Mouse (Mus musculus) layer of hippocampus, postnatal 14 days (tissue): Measurements from ENCODE around the gene 2310039H08Rik. TPM values are rescaled to one million over a fixed set of nuclear protein-coding genes. Genes with fewer than 3 reads are reported as not detected.

Experiments
- DNase-seq, 2 experiments: peaks; one replicate each; pipeline ENCODE4 v3.0.0; 2021 to 2022; ENCODE audit warnings: low spot score in 2 of 2, mixed read lengths in 1 of 2
- total RNA-seq, 2 experiments: library from RNA; stranded (reverse); gene quantifications; 2 replicates each; pipeline ENCODE4 v1.2.3; 2021

Gene 2310039H08Rik
- total RNA-seq, 2 experiments from 2014 or later: 12.0 to 12.5 TPM

DNA sequence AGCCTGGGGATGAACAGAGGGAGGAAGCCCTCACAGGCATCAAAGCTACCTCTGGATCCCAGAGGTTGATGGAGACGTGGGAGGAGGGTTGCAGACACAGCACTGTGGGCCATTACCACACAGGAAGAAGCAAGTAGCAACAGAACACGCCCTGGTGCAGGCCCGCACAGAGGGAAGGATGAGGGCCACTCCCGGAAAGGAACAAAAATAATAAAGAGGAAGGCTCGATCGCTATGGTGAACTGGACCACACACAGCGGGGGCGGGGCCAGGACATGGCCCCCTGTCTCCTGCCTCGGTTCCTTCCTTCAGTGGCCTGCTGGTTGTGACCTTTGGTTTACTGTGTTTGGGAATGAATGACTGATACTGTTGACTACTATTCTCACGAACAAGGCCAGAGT, 27.2 kb downstream of the 2310039H08Rik start:
- DNase-seq: no peak

- no peak for DNase-seq
Measured at GRCm38 (mm10) chr17:46801761-46802160, 29.3 kb downstream of the 2310039H08Rik start.

- no peak for DNase-seq
Measured at GRCm38 (mm10) chr17:46808376-46808775, 35.9 kb downstream of the 2310039H08Rik start.

DNA sequence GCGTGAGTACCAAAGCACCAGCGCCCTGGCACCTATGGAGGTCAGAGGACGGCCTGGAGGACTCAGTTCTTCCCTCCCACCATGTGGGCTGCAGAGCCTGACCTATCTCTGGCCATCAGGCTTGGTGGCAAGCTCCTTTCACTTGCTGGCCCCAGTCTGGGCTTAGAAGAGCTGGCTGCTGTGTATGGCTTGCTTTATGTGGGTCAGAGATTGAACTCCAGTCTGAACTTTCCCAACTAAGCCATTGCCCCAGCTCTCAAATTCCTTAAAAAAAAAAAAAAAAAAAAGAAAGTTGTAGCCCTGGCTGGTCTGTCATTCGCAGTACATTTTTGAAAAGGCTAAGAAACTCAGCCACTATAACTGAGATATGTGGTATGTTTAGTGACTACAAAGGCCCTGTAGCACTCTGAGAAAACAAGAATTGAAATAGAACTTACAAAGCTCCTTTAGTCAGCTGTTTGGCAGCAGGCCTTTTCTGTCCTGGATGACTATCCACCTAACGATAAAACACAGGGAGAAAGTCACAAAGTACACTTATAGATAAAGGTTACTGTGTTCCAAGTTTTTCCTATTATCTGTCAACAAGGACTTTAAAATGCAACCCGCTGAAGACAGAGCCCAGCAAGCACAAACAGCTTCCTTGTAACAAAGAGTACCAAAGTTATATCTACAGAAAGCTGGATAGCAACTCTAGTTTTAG, 36.8 kb downstream of the 2310039H08Rik start:
- DNase-seq: no peak

- no peak for DNase-seq
Measured at GRCm38 (mm10) chr17:46810672-46811071, 38.2 kb downstream of the 2310039H08Rik start.

DNA sequence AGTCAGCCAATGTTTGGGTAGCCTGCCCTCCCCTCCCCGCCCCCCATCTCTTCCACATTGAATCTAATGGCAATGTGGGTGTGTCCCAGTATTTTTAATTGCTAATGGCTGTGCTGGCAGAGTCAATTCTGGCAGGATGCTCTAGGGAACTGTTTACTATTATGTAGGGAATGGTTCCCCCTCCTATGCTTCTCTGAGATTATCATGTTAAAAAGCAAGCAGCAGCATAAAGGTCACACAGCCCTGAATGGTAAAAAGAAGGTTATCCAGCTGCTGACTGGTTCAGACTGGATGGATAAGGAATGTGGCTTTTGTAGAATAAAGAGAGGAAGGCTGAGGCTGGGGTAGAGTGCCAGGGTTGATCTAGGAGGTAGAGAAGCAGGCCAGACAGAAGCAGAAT, 40.0 kb downstream of the 2310039H08Rik start:
- no peak for DNase-seq

- no peak for DNase-seq
Measured at GRCm38 (mm10) chr17:46813637-46814036, 41.2 kb downstream of the 2310039H08Rik start.

DNA sequence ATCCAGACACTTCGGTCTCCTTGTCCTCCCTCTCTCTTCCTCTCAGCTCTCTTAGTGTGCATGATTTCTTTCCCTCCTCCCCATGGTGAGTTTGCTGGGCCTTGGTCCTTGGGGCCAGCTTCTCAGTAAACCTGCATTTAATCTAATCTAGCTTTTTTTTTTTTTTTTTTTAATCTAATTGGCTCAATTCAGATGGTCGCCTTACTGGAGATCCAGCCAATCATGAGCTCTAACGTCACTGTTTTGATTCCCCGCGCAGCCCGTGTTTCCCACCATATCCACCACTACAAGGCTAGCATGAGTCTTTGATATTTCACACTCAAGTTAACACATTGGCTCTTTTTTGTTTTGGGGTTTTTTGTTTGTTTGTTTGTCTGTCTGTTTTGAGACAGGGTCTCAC, 42.1 kb downstream of the 2310039H08Rik start:
- DNase-seq: no peak

GRCm38 (mm10) chr17:46816306-46816705, 43.9 kb downstream of the 2310039H08Rik start:
- no peak for DNase-seq

GRCm38 (mm10) chr17:46817734-46818158, 45.3 kb downstream of the 2310039H08Rik start:
- no peak for DNase-seq

- no peak for DNase-seq
Measured at GRCm38 (mm10) chr17:46820628-46821027, 48.2 kb downstream of the 2310039H08Rik start.

Other genes with a start within 250 kb of the 2310039H08Rik start
- gene Cul9, start 226.2 kb upstream of the 2310039H08Rik start, total RNA-seq: 10 to 100 TPM; 42.7 to 43.9 TPM
- gene Srf, start 216.5 kb upstream of the 2310039H08Rik start, total RNA-seq: 10 to 100 TPM; 62.7 to 65.5 TPM
- 10 to 100 TPM; 11.2 to 11.4 TPM for gene Ptk7, start 143.1 kb upstream of the 2310039H08Rik start, total RNA-seq
- gene Klc4, start 126.6 kb upstream of the 2310039H08Rik start, total RNA-seq: 10 to 100 TPM; 15.1 to 16.7 TPM
- gene Mrpl2, start 126.4 kb upstream of the 2310039H08Rik start, total RNA-seq: 10 to 100 TPM; 51.1 to 54.3 TPM
- 10 to 100 TPM; 23.8 to 24.4 TPM for gene Cul7, start 122.3 kb upstream of the 2310039H08Rik start, total RNA-seq
- gene Rrp36, start 98.3 kb upstream of the 2310039H08Rik start, total RNA-seq: 10 to 100 TPM; 12.5 to 15.7 TPM
- 100 to 1,000 TPM in 1 of 2 experiments, 10 to 100 TPM in 1; 98.2 to 103 TPM for gene Mea1, start 93.8 kb upstream of the 2310039H08Rik start, total RNA-seq
- gene Klhdc3, start 91.7 kb upstream of the 2310039H08Rik start, total RNA-seq: 100 to 1,000 TPM; 174 to 176 TPM
- gene Ppp2r5d, start 67.5 kb upstream of the 2310039H08Rik start, total RNA-seq: 10 to 100 TPM; 88.1 to 92.2 TPM
- gene Pex6, start 61.2 kb upstream of the 2310039H08Rik start, total RNA-seq: 10 to 100 TPM; 32.0 to 36.8 TPM
- gene Gnmt, start 43.5 kb upstream of the 2310039H08Rik start, total RNA-seq: under 1 TPM; 0.76 to 0.98 TPM
- gene Cnpy3, start 20.4 kb upstream of the 2310039H08Rik start, total RNA-seq: 10 to 100 TPM; 53.9 to 57.2 TPM
- gene Ptcra, start 8.9 kb upstream of the 2310039H08Rik start, total RNA-seq: under 1 TPM in 1 of 2 experiments, not detected in 1; 0.31 TPM
- gene Rpl7l1, start 10.0 kb downstream of the 2310039H08Rik start, total RNA-seq: 10 to 100 TPM; 47.5 to 48.7 TPM
- 10 to 100 TPM; 38.6 to 43.7 TPM for gene Bicral, start 85.8 kb downstream of the 2310039H08Rik start, total RNA-seq
- gene Tbcc, start 118.0 kb downstream of the 2310039H08Rik start, total RNA-seq: 10 to 100 TPM; 36.4 to 38.2 TPM
- not detected for gene Prph2, start 137.8 kb downstream of the 2310039H08Rik start, total RNA-seq
- gene Ubr2, start 237.9 kb downstream of the 2310039H08Rik start, total RNA-seq: 10 to 100 TPM; 52.3 to 52.4 TPM